Mouse (Mus musculus): ENCODE results near the gene Slc41a3. TPM values are rescaled to one million over a fixed set of nuclear protein-coding genes. Genes with fewer than 3 reads are reported as not detected.
A peak's percentile ranks its signal among the peaks of the same experiment; 100 is the strongest.

Gene Slc41a3
- total RNA-seq (2014; fragmentation: Nextera tagmentation): 31.4 and 38.5 TPM in 2 replicates
- total RNA-seq (2017): 11.8 and 14.5 TPM in 2 replicates

GRCm38 (mm10) chr6:90604533-90605297 is at the start of gene Slc41a3:
Gene Slc41a3 (plus strand): TSS chr6:90604725.
- ATAC-seq (replicated peaks; ENCODE audit: low FRiP score, low TSS enrichment, poor library complexity, severe bottlenecking): peak; percentile 61

DNA sequence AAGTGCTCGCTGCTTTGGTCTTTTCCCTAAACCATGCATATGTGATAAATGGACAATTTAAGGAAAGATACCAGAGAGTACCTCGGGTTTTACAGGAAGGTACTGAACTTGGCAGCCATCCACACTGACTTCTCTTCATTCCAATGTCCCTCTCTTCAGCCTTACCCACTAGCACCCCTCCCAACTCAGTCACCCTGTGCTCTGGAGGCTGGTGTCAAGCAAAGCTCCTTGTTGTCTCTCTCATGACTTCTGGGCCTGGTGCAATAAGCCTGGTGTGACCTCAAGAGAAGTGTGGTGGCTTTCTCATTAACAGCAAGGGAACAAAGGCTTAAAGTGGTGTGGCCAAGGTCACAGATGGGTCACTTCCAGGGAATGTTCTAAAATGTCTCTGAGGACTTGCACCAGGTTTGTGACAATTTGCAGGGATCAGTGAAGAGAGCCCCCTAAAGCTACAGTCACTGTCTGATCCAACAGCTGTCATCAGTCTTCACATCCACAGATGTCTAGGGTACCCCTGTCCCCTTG is 47.9 kb upstream of the Slc41a3 start:
- no peak for ATAC-seq (replicated peaks; ENCODE audit: low FRiP score, low TSS enrichment, poor library complexity, severe bottlenecking)

- ATAC-seq (replicated peaks; ENCODE audit: low FRiP score, low TSS enrichment, poor library complexity, severe bottlenecking): no peak
Measured at GRCm38 (mm10) chr6:90557077-90557476, 47.4 kb upstream of the Slc41a3 start.

- no peak for ATAC-seq (replicated peaks; ENCODE audit: low FRiP score, low TSS enrichment, poor library complexity, severe bottlenecking)
Measured at GRCm38 (mm10) chr6:90557829-90558693, 46.5 kb upstream of the Slc41a3 start.

DNA sequence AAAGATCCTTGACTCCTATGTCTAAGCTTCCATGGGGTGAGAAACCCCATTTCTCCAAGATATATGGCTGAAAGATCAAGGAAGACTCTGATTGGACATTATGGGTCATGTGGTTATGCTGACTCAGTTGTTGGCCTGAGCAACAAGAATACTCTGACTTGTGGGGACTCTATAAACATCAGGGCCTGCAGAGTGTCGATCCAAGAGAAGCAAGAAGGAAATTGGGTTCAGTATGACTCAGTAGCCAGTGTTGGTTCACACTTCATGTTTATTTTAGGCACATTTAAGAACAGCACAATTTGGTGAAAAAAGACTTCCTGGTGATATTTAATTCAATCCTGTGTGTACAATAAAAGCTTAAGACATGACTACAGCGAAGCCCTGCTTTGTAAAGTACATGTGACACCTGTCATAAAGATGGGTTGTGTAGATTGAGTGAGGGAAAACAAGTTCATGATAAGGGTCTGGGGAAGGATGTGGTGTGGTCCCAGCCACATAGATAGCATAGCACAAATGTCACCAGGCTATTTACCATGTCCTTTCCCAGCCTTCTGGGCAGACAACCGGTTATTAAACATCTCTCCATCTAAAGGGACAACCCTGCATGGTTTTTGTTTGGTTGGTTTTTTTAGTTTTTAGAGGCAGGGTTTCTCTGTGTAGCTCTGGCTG is 44.0 kb upstream of the Slc41a3 start:
- ATAC-seq (replicated peaks; ENCODE audit: low FRiP score, low TSS enrichment, poor library complexity, severe bottlenecking): no peak

GRCm38 (mm10) chr6:90561234-90561781 is 43.2 kb upstream of the Slc41a3 start:
- ATAC-seq (replicated peaks; ENCODE audit: low FRiP score, low TSS enrichment, poor library complexity, severe bottlenecking): 0 out of 2 replicates have a peak, but pooled peaks have one; percentile 38

DNA sequence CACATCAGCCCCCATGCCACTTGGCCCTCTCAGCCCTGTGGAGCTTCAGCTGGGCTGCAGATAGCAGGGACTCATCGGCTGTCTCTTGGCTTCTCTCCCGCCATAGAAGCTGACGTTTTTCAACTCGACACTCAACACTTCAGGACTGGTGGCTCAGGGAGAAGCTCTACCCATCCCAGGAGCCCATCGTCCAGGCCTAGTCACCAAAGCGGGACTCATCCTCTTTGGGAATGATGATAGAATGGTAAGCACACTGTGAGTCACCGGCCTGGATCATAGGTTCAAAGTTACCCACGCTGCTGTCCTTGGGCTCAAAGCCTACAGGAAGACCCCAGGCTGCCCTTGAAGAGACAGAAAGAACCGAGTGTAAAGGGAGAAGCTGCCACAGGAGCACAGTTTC is 40.3 kb upstream of the Slc41a3 start:
- ATAC-seq (replicated peaks; ENCODE audit: low FRiP score, low TSS enrichment, poor library complexity, severe bottlenecking): no peak

DNA sequence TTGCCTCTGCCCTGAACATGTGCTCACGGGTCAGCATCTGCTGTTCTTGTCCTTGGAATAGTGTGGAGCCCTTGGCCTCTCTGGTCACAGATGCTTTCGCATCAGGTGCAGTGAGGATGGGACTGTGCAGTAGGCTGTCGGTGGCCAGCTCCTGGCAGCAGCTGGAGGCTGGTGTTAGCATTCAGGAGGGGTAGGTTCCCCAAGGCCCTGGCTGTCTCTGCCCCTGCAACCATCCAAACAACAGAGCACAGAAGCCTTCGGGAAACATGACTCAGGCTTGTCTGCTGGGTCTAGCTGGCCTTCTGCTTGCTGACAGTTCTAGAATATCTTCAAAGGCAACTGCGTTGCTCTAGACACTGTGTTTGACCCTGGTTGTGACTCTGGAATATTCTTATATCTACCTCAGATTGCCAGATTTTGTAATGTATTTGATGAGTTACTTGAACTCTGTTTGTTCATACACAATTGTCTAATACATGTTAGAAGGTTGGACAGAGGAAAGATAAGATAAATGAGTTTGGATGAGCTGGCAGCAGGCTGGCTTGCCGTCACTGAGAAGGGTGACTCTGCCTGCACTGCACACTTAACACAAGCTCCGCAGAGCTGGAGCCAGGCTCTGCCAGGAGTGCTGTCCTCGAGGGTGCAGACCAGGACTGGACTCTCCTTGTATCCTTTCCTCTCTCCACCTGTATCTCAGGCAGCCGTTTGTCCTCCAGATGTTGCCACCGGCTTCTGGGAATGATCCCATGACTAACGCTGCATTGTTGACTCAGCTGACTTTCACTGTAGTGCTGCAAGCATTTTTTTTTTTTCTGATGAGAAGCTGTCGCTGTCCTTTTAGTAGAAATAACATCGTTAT is 38.9 kb upstream of the Slc41a3 start:
- ATAC-seq (replicated peaks; ENCODE audit: low FRiP score, low TSS enrichment, poor library complexity, severe bottlenecking): no peak

DNA sequence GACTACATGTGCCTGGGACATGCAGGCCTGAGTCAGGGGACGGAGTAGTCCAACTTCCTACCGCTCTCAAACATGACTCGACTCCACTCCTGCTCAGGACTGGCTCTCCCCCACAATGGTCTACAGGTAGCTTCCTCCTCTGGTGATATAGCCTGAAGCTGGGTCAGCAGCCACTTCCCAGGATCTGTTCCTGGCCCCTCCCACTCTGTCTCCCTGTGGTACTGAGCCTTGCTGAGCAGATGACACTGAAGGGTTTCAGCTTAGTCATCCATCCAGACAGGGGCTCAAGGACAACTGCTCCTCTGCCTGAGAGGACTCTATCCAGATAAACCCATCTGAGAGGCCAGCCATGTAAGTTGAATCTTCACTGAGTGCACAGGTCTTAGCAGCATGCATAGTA is 37.0 kb upstream of the Slc41a3 start:
- no peak for ATAC-seq (replicated peaks; ENCODE audit: low FRiP score, low TSS enrichment, poor library complexity, severe bottlenecking)

GRCm38 (mm10) chr6:90567928-90568327 is 36.6 kb upstream of the Slc41a3 start:
- no peak for ATAC-seq (replicated peaks; ENCODE audit: low FRiP score, low TSS enrichment, poor library complexity, severe bottlenecking)

DNA sequence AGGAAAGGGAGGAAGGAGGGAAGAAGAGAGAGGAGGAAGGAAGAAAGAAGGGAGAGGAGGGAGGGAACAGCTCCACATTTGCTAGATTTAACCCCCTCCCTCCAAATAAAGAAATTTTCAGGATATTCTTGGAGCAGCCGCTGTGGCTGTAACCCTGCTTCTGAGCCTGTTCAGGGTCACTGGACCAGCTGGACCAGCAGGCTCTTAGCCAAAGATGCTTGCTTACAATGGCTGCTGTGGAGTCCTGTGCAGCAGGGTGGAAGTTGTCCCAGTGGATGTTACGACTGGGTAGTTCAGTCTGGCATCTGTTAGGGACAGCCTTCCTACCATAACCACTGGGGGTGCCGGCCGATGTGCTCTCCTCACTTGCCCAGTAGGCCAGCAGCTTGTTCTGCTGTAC is 35.8 kb upstream of the Slc41a3 start:
- ATAC-seq (replicated peaks; ENCODE audit: low FRiP score, low TSS enrichment, poor library complexity, severe bottlenecking): no peak

GRCm38 (mm10) chr6:90569736-90570383 is 34.7 kb upstream of the Slc41a3 start:
- no peak for ATAC-seq (replicated peaks; ENCODE audit: low FRiP score, low TSS enrichment, poor library complexity, severe bottlenecking)

DNA sequence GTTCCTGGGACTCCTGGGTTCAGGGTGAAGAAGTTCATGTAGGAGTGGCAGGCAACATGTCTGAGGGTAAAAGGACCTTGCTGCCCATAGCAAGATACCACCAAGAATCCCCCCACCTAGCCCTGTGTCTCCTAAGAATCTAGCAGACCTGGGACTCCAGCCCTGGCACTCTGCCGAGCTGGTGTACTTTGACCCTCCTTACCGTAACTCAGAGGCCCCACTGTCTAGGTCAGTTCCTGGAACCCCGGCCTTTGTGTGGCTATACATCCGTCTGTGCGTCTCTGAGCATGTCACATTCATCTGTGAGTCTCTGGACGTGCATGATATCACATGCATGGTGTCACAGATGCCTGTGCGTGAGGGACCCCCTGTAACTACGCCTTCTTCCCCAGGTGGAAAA is 34.1 kb upstream of the Slc41a3 start:
- ATAC-seq (replicated peaks; ENCODE audit: low FRiP score, low TSS enrichment, poor library complexity, severe bottlenecking): no peak

DNA sequence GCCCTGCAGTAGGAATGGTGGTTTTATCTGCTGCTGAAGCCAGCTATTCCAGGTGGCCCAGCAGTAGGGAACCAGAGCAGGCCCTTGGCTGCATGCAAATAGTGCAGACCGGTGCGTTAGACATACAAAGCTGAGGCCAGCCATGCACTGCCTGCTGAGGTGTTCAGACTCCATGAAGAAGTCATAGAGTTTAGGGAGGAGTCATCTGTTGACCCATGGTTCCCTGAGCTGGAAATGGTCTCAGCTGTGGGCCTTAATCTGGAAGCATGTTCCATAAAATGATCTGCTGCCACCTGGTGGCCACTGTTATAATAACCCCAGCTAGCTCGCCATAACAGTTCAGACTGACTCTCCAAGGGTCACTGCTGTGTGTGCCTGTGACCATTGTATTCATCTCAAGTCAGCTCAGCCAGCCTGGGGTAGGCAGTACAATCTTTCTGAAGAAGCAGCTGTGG is 29.2 kb upstream of the Slc41a3 start:
- peak; percentile 71 for ATAC-seq (replicated peaks; ENCODE audit: low FRiP score, low TSS enrichment, poor library complexity, severe bottlenecking)

GRCm38 (mm10) chr6:90578174-90578573 is 26.4 kb upstream of the Slc41a3 start:
- ATAC-seq (replicated peaks; ENCODE audit: low FRiP score, low TSS enrichment, poor library complexity, severe bottlenecking): no peak

GRCm38 (mm10) chr6:90582331-90582730 is 22.2 kb upstream of the Slc41a3 start:
- ATAC-seq (replicated peaks; ENCODE audit: low FRiP score, low TSS enrichment, poor library complexity, severe bottlenecking): no peak

DNA sequence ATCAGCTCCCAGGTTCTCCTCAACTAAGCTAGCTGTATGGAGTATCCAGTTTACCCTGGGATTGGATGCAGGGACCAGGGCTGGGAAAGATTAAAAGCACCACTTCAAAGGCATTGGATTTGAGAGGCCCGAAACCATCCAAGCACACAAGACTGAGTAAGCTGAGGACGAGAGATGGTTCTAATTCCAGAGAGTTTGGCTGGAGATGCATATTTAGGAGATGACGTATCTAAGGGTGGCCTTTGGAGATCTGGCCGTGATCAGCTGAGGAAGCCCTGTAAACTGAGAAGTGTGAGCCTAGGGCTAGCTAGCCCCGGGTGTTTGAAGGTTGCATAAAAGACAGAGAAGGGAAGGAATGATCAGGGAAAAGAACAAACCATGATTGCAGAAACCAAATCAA is 16.4 kb upstream of the Slc41a3 start:
- ATAC-seq (replicated peaks; ENCODE audit: low FRiP score, low TSS enrichment, poor library complexity, severe bottlenecking): no peak

GRCm38 (mm10) chr6:90590707-90591106 is 13.8 kb upstream of the Slc41a3 start:
- ATAC-seq (replicated peaks; ENCODE audit: low FRiP score, low TSS enrichment, poor library complexity, severe bottlenecking): no peak

All from megakaryocyte-erythroid progenitor cell, adult 5-6 weeks (primary cell).